Mouse (Mus musculus) CD4-positive, CD25-positive, alpha-beta regulatory T cell (primary cell): ENCODE measurements around the gene Dhx58. TPM values are rescaled to one million over a fixed set of nuclear protein-coding genes. Genes with fewer than 3 reads are reported as not detected.

ENCODE experiments used
- polyA plus RNA-seq: library from polyadenylated mRNA; unstranded; fragments of 100-300 nt; shearing (Covaris generic); gene quantifications from one replicate; pipeline ENCODE4 v1.2.1, GENCODE M21; 2017

Gene Dhx58
- 33.4 TPM for polyA plus RNA-seq

GRCm38 (mm10) chr11:100703851-100704531, at the start of gene Dhx58:
Dhx58 (minus strand) TSS chr11:100704271.

DNA sequence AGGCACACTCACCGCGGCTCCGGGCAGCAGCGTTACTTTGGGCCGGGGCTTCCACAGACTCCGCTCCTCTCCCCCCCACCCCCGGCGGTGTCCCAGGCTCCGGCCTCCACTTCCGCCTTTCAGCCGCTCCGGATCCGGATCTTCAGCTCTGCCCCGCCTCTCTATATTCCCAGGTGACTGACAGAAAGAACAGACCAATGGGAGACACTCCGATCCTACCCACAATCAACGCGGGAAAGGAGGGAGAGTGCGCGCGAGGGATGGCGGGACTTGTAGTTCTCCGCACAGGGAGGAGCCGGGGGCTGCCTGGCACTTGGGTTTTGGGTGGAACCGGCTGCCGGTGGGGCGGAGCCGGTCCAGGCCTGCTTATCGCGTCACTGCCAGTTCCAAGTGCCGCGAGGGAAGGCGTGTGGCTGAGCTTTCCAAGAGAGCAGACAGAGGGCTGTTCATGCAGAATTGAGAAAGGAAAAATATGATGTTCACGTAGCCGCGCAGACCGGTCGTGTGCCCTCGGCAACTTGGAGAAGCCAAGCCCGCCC, 34.1 kb upstream of the Dhx58 start, which contains the start of gene Rab5c:
TSS of gene Rab5c (minus strand) at position 150 of the 539 bp plus-strand sequence.

GRCm38 (mm10) chr11:100713735-100714533, 9.9 kb upstream of the Dhx58 start, which contains the start of gene Hspb9:
Hspb9 (plus strand) TSS chr11:100713850.

DNA sequence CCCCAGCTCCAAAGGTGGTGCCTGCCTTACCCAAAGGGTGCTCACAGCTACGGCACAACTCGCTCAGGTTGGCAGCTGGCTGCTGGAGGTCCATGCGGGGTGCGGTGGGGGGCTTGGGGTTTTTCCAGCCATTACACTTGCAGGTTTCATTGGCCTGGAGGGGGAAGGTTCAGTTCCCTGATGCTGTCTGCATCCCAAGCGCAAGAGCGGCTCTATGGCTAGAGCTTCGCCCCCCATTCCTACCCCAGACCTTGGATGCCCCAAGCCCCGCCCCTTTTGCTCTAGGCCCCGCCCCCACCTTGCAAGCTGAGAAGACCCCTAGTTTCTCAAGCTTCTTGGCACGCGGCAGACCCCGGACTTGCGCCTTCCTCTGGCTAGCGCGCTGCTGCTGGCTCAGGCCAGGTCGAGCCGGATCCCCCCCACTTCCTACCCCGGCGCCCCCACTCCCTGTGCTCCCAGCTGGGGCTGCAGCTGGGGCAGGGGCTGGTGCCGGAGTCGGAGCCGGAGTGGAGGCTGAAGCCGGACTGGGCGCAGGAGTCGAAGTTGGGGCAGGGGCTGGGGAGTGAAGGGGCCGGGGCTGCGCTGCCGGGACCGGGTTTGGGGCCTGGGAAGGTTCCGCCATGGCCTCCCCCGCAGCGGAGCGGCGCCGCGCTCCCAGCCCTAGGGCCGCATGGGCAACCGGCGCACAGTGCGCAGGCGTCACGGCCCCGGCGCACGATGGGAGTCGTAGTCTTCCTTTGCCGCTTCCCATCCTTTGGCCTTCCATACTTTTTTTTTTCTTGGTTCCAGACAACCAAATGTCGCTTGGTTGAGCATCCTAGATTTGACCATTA, 7.9 kb upstream of the Dhx58 start, which contains the start of gene Kat2a:
TSS of gene Kat2a (minus strand) at position 683 of the 833 bp plus-strand sequence.

DNA sequence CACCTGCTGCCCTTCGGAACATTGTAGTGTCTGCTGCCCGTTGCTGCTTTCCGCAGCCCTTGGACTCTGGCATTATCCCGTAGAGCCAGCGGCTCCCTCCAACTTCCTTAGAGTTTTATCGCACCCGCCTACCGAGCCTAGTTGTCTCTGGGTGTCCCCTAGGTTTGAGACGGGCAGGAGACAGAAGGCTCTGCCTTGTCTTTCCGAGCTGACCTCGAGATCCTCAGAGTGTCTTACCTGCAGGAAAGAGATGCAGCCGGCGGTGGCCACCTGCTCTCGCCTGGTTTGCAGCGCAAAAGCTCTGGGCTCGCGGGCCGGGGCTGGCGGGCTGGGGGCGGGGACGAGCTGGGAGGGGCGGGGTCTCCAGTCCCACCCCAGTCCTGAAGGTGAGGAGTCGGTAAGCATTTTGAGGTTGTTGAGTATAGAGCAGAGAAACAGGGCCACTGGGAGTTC, 11.9 kb downstream of the Dhx58 start, which contains the start of gene Zfp385c:
TSS of gene Zfp385c (minus strand) at position 292 of the 453 bp plus-strand sequence.

Other genes with a start within 250 kb of the Dhx58 start
- gene Klhl11, start 231.5 kb downstream of the Dhx58 start, polyA plus RNA-seq, result 4.2 TPM
- 155 TPM for gene Acly, start 176.3 kb downstream of the Dhx58 start, polyA plus RNA-seq
- 0.13 TPM for gene Ttc25, start 158.7 kb downstream of the Dhx58 start, polyA plus RNA-seq
- gene Cnp, start 129.4 kb downstream of the Dhx58 start, polyA plus RNA-seq, result 392 TPM
- 28.4 TPM for gene Nkiras2, start 85.0 kb downstream of the Dhx58 start, polyA plus RNA-seq
- gene Dnajc7, start 84.1 kb downstream of the Dhx58 start, polyA plus RNA-seq, result 616 TPM
- gene Zfp385c, start 11.8 kb downstream of the Dhx58 start, polyA plus RNA-seq, result 0.51 TPM
- 69.0 TPM for gene Kat2a, start 8.2 kb upstream of the Dhx58 start, polyA plus RNA-seq
- gene Hspb9, start 9.6 kb upstream of the Dhx58 start, polyA plus RNA-seq, result 0.47 TPM
- 52.0 TPM for gene Rab5c, start 33.9 kb upstream of the Dhx58 start, polyA plus RNA-seq
- 0.59 TPM for gene Kcnh4, start 55.7 kb upstream of the Dhx58 start, polyA plus RNA-seq
- not detected for gene Hcrt, start 58.7 kb upstream of the Dhx58 start, polyA plus RNA-seq
- 5.3 TPM for gene Ghdc, start 66.7 kb upstream of the Dhx58 start, polyA plus RNA-seq
- gene Stat5b, start 146.5 kb upstream of the Dhx58 start, polyA plus RNA-seq, result 186 TPM
- gene Stat5a, start 155.1 kb upstream of the Dhx58 start, polyA plus RNA-seq, result 108 TPM
- 233 TPM for gene Stat3, start 235.3 kb upstream of the Dhx58 start, polyA plus RNA-seq